Mouse (Mus musculus) embryonic fibroblast, embryonic 13.5 days (primary cell): ENCODE data around the gene Gng7.

ENCODE experiments used
- CTCF ChIP-seq: IDR thresholded peaks from 2 replicates; pipeline ENCODE4 v1.5.1; 2011; ENCODE audit warnings: mild to moderate bottlenecking, control low read depth, low read length, moderate library complexity, borderline replicate concordance; ENCODE audit not compliant: insufficient read depth
- POLR2A ChIP-seq: IDR thresholded peaks from 2 replicates; pipeline ENCODE4 v1.6.1; 2011; ENCODE audit warnings: low read depth, mild to moderate bottlenecking, control low read depth, low read length, moderate library complexity

DNA sequence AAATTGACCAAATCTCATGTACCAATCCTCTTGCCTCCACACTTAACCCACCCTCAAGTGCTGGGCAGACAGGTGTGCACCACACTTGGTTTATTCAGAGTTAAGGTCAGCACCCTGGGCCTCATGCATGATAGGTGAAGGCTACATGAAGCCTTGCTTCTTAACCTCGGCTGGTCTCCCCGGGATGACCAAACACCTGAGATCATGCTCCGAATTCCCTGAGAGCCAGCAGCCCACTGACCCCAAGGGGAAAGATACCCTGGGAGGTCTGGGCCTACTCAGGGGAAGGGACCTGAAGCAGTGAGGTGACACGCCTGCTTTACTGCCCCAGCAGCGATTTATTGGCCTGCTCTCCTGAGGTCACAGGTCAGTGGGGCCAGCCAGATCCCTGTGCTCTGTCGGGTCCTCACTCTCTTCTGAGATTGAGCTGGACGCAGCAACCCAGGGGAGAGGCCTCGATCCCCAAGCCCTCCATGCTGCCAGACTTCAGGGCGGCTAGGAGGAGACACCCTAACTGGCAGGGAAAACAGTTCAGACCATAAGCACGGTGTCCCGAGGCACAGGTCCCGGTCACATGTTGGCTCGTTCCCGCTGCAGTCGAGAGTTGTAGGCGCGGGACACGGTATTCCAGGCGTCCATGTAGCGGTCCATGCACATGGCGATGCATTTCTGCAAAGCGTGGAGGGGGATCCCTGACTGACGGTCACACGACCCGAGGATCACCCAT lies 115.0 kb downstream of the Gng7 start:
- peak; percentile 37; the same call in 1 of the 2 replicates for TF ChIP-seq POLR2A
- TF ChIP-seq CTCF, result no peak
